Mouse (Mus musculus): ENCODE measurements around the gene Fbxl13.
A peak's percentile ranks its signal among the peaks of the same experiment; 100 is the strongest.

Gene Fbxl13

DNA sequence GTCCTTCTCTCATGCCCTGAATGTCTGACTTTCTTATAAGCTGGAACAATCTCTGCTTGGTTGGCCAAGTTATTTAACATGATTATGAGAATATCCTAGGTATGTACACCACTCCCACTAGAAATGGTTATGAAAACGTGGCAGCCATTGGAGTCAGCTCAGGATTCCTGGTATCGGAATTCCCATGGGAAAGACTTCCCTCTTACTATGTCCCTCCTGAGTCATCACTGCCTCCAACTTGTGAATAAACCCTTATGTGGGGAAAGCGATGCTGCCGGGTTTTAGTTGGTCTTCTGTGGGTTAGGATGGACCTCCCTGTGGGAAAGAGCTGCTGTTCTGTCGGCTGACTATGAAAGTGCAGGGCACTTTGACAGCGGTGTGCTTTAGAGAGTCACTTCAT lies 163.9 kb downstream of the Fbxl13 start:
- no peak for DNase-seq

DNA sequence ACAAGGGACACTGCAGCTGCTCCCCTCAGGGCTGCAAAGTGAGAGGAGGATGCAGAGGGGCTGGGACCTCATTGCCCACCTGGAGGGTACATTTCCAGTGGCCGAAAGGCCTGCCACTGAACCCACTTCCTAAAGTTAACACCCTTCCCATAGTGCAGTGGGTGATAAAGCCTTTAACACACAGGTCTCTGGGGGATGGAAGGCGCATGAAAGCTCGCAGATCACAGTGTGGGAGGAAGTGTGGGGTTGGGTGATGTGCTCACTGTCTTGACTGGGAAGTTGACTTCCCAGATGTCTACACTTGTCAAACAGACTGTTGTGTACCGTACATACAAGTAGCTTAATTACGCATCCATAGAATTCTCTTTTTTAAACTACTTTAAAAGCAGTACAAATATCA lies 165.7 kb downstream of the Fbxl13 start:
- no peak for DNase-seq

DNA sequence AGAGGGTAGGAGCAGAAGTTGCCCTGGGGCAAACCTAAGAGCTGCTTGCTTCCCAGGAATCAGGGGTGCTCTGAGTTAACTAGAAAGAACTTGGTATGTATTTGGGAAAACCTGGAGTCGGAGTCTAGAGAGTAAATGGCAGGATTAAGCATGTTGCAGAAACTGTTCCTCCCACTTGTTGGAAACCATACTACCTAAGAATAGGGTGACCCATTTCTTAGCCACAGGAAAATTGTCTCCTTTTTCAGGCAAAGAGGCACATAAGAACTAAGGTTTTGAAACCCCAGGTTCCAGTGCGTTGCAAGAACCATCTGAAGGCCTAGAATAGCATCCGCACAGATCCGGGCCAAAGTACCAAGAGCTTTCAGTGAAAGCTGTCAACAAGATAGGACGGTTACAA lies 167.0 kb downstream of the Fbxl13 start:
- DNase-seq: no peak

DNA sequence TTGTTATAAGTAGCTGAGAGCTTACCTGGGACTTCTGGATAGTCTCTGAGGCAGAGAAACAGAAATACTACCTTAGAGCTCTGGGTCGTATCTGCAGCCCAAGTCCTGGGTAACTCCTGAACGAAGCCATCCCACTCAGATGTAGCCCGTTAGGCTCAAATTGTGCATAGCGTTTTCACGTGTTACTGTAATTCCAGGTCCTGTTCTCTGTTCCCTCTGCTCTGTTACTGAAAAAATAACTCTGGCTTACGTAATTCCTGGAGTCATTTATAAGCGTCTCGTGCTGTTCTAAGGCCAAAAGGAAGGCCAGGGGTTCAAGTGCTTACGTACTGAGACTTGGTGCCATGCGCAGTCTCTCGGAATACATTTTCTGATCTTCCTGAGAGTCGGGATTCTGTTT lies 177.3 kb downstream of the Fbxl13 start:
- no peak for DNase-seq

DNA sequence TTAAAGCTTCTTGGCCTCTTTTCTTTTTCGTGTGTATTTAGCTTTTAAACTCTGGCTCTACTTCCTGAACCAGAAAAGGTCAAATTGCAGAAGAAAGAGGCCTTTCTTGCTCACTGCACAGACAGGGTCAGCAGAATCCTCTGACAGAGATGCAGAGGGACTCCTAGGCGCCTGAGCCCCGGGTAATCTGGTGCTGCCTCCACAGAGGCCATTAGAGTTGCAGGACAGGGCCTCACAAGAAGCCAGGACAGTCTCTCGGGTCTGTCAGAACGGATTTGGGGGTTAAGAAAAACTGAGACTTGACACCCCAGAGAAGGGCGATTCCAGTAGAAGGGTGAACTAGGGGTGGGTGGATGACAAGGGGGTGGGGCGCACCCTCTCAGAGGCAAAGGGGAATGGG lies 178.0 kb downstream of the Fbxl13 start:
- DNase-seq: no peak

DNA sequence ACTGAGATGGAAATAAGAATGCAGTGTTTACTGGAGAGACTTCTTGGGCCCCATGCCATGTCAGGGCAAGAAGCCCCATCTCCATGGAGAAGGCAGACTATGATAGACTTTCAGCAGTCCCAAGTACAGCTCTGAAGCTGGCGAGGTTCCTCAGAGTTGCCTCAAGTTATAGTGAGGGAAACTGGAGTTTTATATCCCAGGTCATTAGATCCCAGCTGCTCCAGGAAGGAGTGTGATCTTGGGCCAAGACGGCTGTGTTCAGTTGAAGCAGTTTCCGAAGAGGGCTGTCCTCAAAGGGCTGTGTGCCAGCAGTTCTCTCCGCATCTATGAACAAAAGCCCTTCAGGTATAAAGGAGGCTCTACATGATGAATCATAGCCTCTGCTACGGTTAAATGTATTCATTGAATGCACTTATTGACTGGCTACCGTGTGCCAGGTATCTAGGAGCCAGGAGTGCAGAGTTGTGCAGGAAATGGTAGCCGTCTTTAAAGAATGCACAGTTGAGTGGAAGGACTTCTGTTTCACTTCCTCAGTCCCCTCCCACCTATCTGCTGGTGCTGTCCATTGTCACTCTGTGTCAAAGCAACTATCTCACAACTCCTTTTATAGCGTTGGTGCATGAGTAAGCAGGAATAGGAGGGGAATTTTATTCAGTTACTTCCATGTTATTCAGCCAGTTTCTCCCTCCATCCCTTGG lies 204.5 kb downstream of the Fbxl13 start:
- peak; percentile 36 to 56 for DNase-seq

DNA sequence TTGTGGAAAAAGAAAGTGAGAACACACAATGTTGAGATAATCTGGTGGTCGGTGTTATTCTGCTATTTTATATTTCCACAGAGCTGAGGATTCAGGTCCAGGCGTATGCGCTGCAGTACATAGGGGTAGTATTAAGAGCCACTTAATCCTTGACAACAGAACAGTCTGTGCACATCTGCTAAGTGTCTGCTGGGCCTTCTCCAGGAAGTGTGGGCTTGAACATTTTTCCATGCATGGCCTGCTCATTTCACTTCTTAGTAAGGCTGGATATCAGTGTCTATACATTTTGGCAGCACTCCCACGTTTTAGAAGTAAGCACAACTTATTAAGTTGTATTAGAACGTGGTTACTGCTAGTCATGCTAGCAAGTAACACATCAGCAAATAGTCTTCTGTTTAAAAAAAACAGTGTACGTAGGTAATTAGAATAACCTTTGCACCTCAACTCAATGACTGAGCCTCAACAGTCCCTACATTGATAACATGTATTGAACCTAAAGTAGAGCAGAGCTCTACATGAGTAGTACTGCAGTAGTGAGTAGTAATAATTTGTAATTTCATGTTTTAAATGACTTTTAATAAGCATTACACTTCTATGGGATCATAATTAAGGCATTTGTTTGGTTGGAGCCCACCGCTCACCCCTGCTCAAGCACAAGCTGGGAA lies 205.9 kb downstream of the Fbxl13 start:
- no peak for DNase-seq

DNA sequence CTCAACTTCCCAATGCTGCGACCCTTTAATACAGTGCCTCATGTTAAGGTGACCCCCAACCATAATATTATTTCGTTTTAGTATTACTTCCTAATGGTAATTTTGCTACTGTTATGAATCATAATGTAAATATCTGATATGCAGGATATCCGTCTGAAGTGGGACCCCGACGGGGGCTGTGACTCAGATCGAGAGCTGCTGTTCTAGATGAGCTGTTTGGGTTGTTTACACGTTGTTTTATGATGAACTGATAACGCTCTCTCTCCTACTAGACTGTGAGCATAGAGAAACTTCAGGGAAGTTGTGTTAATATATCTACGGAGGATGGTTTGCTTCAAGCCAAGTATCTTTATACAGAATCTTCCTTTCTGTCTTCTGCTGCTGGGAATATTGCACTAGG lies 207.0 kb downstream of the Fbxl13 start:
- no peak for DNase-seq

DNA sequence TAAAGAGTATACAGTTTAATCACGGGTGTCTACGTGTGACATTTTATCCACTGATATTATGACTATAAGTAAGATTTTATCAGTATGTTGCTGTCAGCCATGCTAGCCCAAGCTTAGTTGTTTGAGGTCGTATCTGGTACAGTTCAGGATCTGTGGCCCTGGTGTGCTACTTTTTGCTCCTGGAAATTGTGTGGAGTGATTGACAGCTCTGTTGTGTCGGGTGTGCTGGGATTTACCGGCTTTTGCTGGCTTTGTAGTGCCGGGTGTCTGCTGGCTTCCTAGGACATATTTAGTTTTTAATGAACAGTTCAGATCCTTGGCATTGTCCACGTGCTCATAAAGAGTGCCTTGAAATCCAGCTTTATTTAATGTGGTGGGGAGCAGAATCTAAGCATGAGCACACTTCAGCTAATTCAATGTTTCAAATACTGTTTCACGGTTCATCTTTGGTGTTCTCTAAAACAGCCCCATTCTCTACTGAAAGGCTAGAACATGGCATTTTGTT lies 208.9 kb downstream of the Fbxl13 start:
- DNase-seq: no peak

DNA sequence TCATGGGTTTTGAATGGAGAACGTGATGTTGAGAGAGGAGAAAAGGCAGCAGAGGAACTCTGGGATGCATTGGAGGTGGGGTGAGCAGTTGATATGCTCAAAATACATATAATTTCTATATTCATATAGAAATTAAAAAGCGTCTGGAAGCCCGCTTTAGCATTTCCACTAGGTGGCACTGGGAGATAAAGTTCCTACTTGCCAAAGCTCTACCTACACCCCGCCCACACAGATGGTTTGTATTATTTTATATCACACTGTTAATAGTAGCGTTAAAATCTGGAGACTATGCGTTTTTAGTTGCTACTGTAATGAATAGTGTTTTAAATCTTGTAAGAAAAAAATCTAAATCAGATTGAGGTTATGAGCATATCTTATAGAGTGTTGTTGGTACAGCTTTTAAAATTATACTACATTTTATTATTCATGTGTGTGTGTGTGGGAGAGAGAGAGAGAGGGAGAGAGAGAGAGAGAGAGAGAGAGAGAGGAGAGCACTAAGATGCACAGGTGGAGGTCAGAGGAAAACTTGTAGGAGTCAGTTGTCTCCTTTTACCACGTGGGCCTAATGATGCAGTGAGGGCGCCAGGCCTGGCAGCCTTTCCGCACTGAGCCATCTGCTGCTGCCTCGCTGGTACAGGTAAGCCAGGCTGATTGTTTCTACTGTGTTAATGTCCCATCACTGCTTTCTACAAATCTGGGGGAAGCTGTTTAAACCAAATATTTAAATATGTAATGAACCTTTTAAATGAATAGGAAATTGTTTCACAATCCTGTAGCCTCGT lies 211.1 kb downstream of the Fbxl13 start:
- peak; percentile 77 to 83 for DNase-seq
